Mouse (Mus musculus): ENCODE results near the gene Spata5. TPM values are rescaled to one million over a fixed set of nuclear protein-coding genes. Genes with fewer than 3 reads are reported as not detected.
A peak's percentile ranks its signal among the peaks of the same experiment; 100 is the strongest.

Gene Spata5
- polyA plus RNA-seq, 1 experiment from 2014 or later = 36.2 TPM

- H3K4me1 ChIP-seq = no peaks in the 10 kb centered on the region
- no peaks in the 10 kb centered on the region for H3K27me3 ChIP-seq (ENCODE audit: insufficient read depth, poor library complexity, severe bottlenecking)
- no peak for DNase-seq (ENCODE audit: low spot score)
- 87% methylated on average over 4 of the region's 4 CpGs for WGBS
- H3K36me3 ChIP-seq = no peaks in the 10 kb centered on the region
- H3K9me3 ChIP-seq = no peaks in the 10 kb centered on the region
- H3K27ac ChIP-seq = no peak overlapping the region
- no peak overlapping the region for H3K4me3 ChIP-seq
These were observed 126.7 kb downstream of the Spata5 start for GRCm38 (mm10) chr3:37546351-37546750.

GRCm38 (mm10) chr3:37550190-37550589, 130.5 kb downstream of the Spata5 start:
- H3K4me3 ChIP-seq = no peak overlapping the region
- no peaks in the 10 kb centered on the region for H3K4me1 ChIP-seq
- no peaks in the 10 kb centered on the region for H3K9me3 ChIP-seq
- no peak for DNase-seq (ENCODE audit: low spot score)
- H3K27me3 ChIP-seq (ENCODE audit: insufficient read depth, poor library complexity, severe bottlenecking) = no peaks in the 10 kb centered on the region
- H3K36me3 ChIP-seq = no peaks in the 10 kb centered on the region
- WGBS = 82% methylated on average over 3 of the region's 3 CpGs
- H3K27ac ChIP-seq = no peak overlapping the region

GRCm38 (mm10) chr3:37550594-37550993, 130.9 kb downstream of the Spata5 start:
- no peak for DNase-seq (ENCODE audit: low spot score)
- H3K4me1 ChIP-seq = no peaks in the 10 kb centered on the region
- no peak overlapping the region for H3K27ac ChIP-seq
- H3K27me3 ChIP-seq (ENCODE audit: insufficient read depth, poor library complexity, severe bottlenecking) = no peaks in the 10 kb centered on the region
- H3K4me3 ChIP-seq = no peak overlapping the region
- no peaks in the 10 kb centered on the region for H3K9me3 ChIP-seq
- WGBS = 56% methylated on average over 1 of the region's 1 CpGs
- no peaks in the 10 kb centered on the region for H3K36me3 ChIP-seq

- H3K27me3 ChIP-seq (ENCODE audit: insufficient read depth, poor library complexity, severe bottlenecking) = no peaks in the 10 kb centered on the region
- WGBS = 90% methylated on average over 1 of the region's 1 CpGs
These were observed 131.8 kb downstream of the Spata5 start for GRCm38 (mm10) chr3:37551486-37551885.

GRCm38 (mm10) chr3:37552244-37552643, 132.5 kb downstream of the Spata5 start:
- H3K27ac ChIP-seq = no peak overlapping the region
- H3K27me3 ChIP-seq (ENCODE audit: insufficient read depth, poor library complexity, severe bottlenecking) = no peaks in the 10 kb centered on the region
- DNase-seq (ENCODE audit: low spot score) = no peak
- H3K9me3 ChIP-seq = no peaks in the 10 kb centered on the region
- H3K36me3 ChIP-seq = 0 out of 2 replicates have a peak, but pooled peaks cover 2% of the 10 kb centered on the region
- H3K4me1 ChIP-seq = 0 out of 2 replicates have a peak, but pooled peaks cover 3% of the 10 kb centered on the region
- no peak overlapping the region for H3K4me3 ChIP-seq
- 81% methylated on average over 3 of the region's 3 CpGs for WGBS

More at GRCm38 (mm10) chr3:37551486-37551885, 131.8 kb downstream of the Spata5 start:
- H3K27ac ChIP-seq = no peak overlapping the region
- H3K4me3 ChIP-seq = no peak overlapping the region
- H3K9me3 ChIP-seq = no peaks in the 10 kb centered on the region
- H3K4me1 ChIP-seq = no peaks in the 10 kb centered on the region
- H3K36me3 ChIP-seq = 0 out of 2 replicates have a peak, but pooled peaks cover 2% of the 10 kb centered on the region
- DNase-seq (ENCODE audit: low spot score) = no peak

GRCm38 (mm10) chr3:37553371-37554033, 133.8 kb downstream of the Spata5 start:
- no peaks in the 10 kb centered on the region for H3K27me3 ChIP-seq (ENCODE audit: insufficient read depth, poor library complexity, severe bottlenecking)
- H3K4me3 ChIP-seq = no peak overlapping the region
- peaks cover 16% of the 10 kb centered on the region; the same call in 1 of the 2 replicates for H3K4me1 ChIP-seq
- 83% methylated on average over 1 of the region's 1 CpGs for WGBS
- H3K27ac ChIP-seq = no peak overlapping the region
- no peaks in the 10 kb centered on the region for H3K9me3 ChIP-seq
- H3K36me3 ChIP-seq = 0 out of 2 replicates have a peak, but pooled peaks cover 2% of the 10 kb centered on the region
- no peak for DNase-seq (ENCODE audit: low spot score)

- Histone ChIP-seq H3K4me3 (no peak overlapping the region), H3K27me3 (ENCODE audit: insufficient read depth, poor library complexity, severe bottlenecking) (no peaks in the 10 kb centered on the region), H3K4me1 (peaks cover 17% of the 10 kb centered on the region; the same call in 1 of the 2 replicates), H3K36me3 (0 out of 2 replicates have a peak, but pooled peaks cover 2% of the 10 kb centered on the region), H3K27ac (peak overlapping the region; percentile 19; the same call in 1 of the 2 replicates), H3K9me3 (no peaks in the 10 kb centered on the region)
- DNase-seq (ENCODE audit: low spot score) = no peak
- WGBS = 66% methylated on average over 7 of the region's 7 CpGs
These were observed 136.9 kb downstream of the Spata5 start for GRCm38 (mm10) chr3:37556412-37557113.

- Histone ChIP-seq H3K36me3 (0 out of 2 replicates have a peak, but pooled peaks cover 2% of the 10 kb centered on the region), H3K9me3 (no peaks in the 10 kb centered on the region), H3K4me1 (peaks cover 17% of the 10 kb centered on the region; the same call in 1 of the 2 replicates), H3K27me3 (ENCODE audit: insufficient read depth, poor library complexity, severe bottlenecking) (no peaks in the 10 kb centered on the region), H3K4me3 (no peak overlapping the region), H3K27ac (0 out of 2 replicates have a peak overlapping the region, but pooled peaks have one; percentile 10)
- 53% methylated on average over 4 of the region's 4 CpGs for WGBS
- DNase-seq (ENCODE audit: low spot score) = no peak
These were observed 138.2 kb downstream of the Spata5 start for GRCm38 (mm10) chr3:37557741-37558479.

GRCm38 (mm10) chr3:37559339-37559738, 139.6 kb downstream of the Spata5 start:
- Histone ChIP-seq H3K9me3 (no peaks in the 10 kb centered on the region), H3K4me3 (no peak overlapping the region), H3K27ac (no peak overlapping the region), H3K4me1 (peaks cover 17% of the 10 kb centered on the region; the same call in 1 of the 2 replicates), H3K36me3 (0 out of 2 replicates have a peak, but pooled peaks cover 2% of the 10 kb centered on the region), H3K27me3 (ENCODE audit: insufficient read depth, poor library complexity, severe bottlenecking) (no peaks in the 10 kb centered on the region)
- no peak for DNase-seq (ENCODE audit: low spot score)
- 51% methylated on average over 2 of the region's 2 CpGs for WGBS

GRCm38 (mm10) chr3:37561466-37561865, 141.8 kb downstream of the Spata5 start:
- no peaks in the 10 kb centered on the region for H3K27me3 ChIP-seq (ENCODE audit: insufficient read depth, poor library complexity, severe bottlenecking)
- H3K27ac ChIP-seq = no peak overlapping the region
- no peak for DNase-seq (ENCODE audit: low spot score)
- H3K4me1 ChIP-seq = peaks cover 17% of the 10 kb centered on the region; the same call in 1 of the 2 replicates
- H3K4me3 ChIP-seq = no peak overlapping the region
- no peaks in the 10 kb centered on the region for H3K9me3 ChIP-seq
- no peaks in the 10 kb centered on the region for H3K36me3 ChIP-seq
- 86% methylated on average over 3 of the region's 3 CpGs for WGBS

GRCm38 (mm10) chr3:37566097-37566496, 146.4 kb downstream of the Spata5 start:
- no peaks in the 10 kb centered on the region for H3K9me3 ChIP-seq
- no peak for DNase-seq (ENCODE audit: low spot score)
- H3K4me3 ChIP-seq = no peak overlapping the region
- peaks cover 3% of the 10 kb centered on the region for H3K4me1 ChIP-seq
- H3K27ac ChIP-seq = no peak overlapping the region
- H3K36me3 ChIP-seq = no peaks in the 10 kb centered on the region
- H3K27me3 ChIP-seq (ENCODE audit: insufficient read depth, poor library complexity, severe bottlenecking) = no peaks in the 10 kb centered on the region
- 91% methylated on average over 6 of the region's 6 CpGs for WGBS

- H3K4me1 ChIP-seq = peaks cover 3% of the 10 kb centered on the region
- WGBS = 89% methylated on average over 1 of the region's 1 CpGs
- H3K36me3 ChIP-seq = no peaks in the 10 kb centered on the region
These were observed 147.8 kb downstream of the Spata5 start for GRCm38 (mm10) chr3:37567505-37567904.

More at GRCm38 (mm10) chr3:37567505-37567904, 147.8 kb downstream of the Spata5 start:
- Histone ChIP-seq H3K27ac (no peak overlapping the region), H3K27me3 (ENCODE audit: insufficient read depth, poor library complexity, severe bottlenecking) (no peaks in the 10 kb centered on the region), H3K4me3 (no peak overlapping the region), H3K9me3 (no peaks in the 10 kb centered on the region)
- no peak for DNase-seq (ENCODE audit: low spot score)
